Mouse (Mus musculus): Measurements from ENCODE around the gene Aebp1.

- TF ChIP-seq POLR2A (IDR thresholded peaks at IDR 0.05; ENCODE audit: insufficient read depth, low read depth, low read length) (no peak), CTCF (IDR thresholded peaks at IDR 0.05; ENCODE audit: insufficient read depth, low read depth, low read length) (no peak)
Observed at GRCm38 (mm10) chr11:5898531-5898930, 36.8 kb downstream of the Aebp1 start, which contains the start of gene Myl7.

All from olfactory bulb, adult 2 months (tissue).